Mouse (Mus musculus) lung, embryonic 16.5 days (tissue): ENCODE data around the gene Ppard. TPM values are rescaled to one million over a fixed set of nuclear protein-coding genes. Genes with fewer than 3 reads are reported as not detected.

ENCODE experiments used
- ATAC-seq: fragments of 200-750 bp; cut with Nextera tagmentation; 2 replicates; pipeline ENCODE4 v1.8.0; 2017; ENCODE audit warnings: low read depth, mild to moderate bottlenecking, moderate library complexity
- H3K27ac ChIP-seq: fragments of 300-500 bp; sonication (generic); 2 replicates; pipeline ENCODE4 v1.5.1; 2014; ENCODE audit warnings: mild to moderate bottlenecking, control low read depth, low read length
- H3K27me3 ChIP-seq: fragments of 300-500 bp; sonication (generic); 2 replicates; pipeline ENCODE4 v1.6.1; 2014; ENCODE audit warnings: low read depth, low read length, mixed read lengths; ENCODE audit not compliant: control insufficient read depth, insufficient read depth
- H3K36me3 ChIP-seq: fragments of 300-500 bp; sonication (generic); 2 replicates; pipeline ENCODE4 v1.6.1; 2014; ENCODE audit warnings: low read length; ENCODE audit not compliant: control insufficient read depth, insufficient read depth
- H3K4me1 ChIP-seq: fragments of 300-500 bp; sonication (generic); replicated peaks from 2 replicates; pipeline ENCODE4 v1.6.1; 2014; ENCODE audit warnings: low read length, mixed read lengths; ENCODE audit not compliant: control insufficient read depth, insufficient read depth
- H3K4me2 ChIP-seq: fragments of 300-500 bp; sonication (generic); 2 replicates; pipeline ENCODE4 v1.6.1; 2014; ENCODE audit warnings: low read depth, low read length, control low read depth
- H3K4me3 ChIP-seq: fragments of 300-500 bp; sonication (generic); 2 replicates; pipeline ENCODE4 v1.5.1; 2014; ENCODE audit warnings: mild to moderate bottlenecking, low read length, control low read depth
- H3K9ac ChIP-seq: fragments of 300-500 bp; sonication (generic); 2 replicates; pipeline ENCODE4 v1.6.1; 2014; ENCODE audit warnings: low read length, control low read depth
- H3K9me3 ChIP-seq: fragments of 300-500 bp; sonication (generic); 2 replicates; pipeline ENCODE4 v1.6.1; 2016; ENCODE audit warnings: low read length; ENCODE audit not compliant: control insufficient read depth
- WGBS: fragments of 180-500 bp; shearing (Covaris S2); extraction: QIAGEN DNeasy Blood & Tissue Kit; methylation state at CpG from one replicate; pipeline ENCODE4 v1.1.7; 2014; 5-methylcytosine and 5-hydroxymethylcytosine counted together
- polyA plus RNA-seq: library from polyadenylated mRNA; unstranded; fragments of >200 nt; fragmentation: Nextera tagmentation; extraction: Ambion mirVana; gene quantifications from 2 replicates; pipeline ENCODE4 v1.2.1, GENCODE M21; 2015

The Ppard gene
- polyA plus RNA-seq, 1 experiment from 2014 or later = 2.7 TPM

GRCm38 (mm10) chr17:28234641-28235040 is 2.1 kb downstream of the Ppard start:
- Histone ChIP-seq H3K9me3 (no peaks in the 10 kb centered on the region), H3K9ac (no peak overlapping the region), H3K36me3 (peaks cover 3% of the 10 kb centered on the region; the same call in 1 of the 2 replicates), H3K4me3 (no peak overlapping the region), H3K4me2 (0 out of 2 replicates have a peak overlapping the region, but pooled peaks have one; percentile 13), H3K4me1 (peaks cover 8% of the 10 kb centered on the region), H3K27me3 (no peaks in the 10 kb centered on the region), H3K27ac (no peak overlapping the region)
- WGBS = 78% methylated on average over 5 of the region's 5 CpGs
- no peak for ATAC-seq

- H3K27ac ChIP-seq = no peak overlapping the region
- H3K36me3 ChIP-seq = peaks cover 3% of the 10 kb centered on the region; the same call in 1 of the 2 replicates
- 68% methylated on average over 7 of the region's 7 CpGs for WGBS
- no peak overlapping the region for H3K9ac ChIP-seq
- no peak for ATAC-seq
- no peaks in the 10 kb centered on the region for H3K9me3 ChIP-seq
- no peak overlapping the region for H3K4me3 ChIP-seq
- no peaks in the 10 kb centered on the region for H3K27me3 ChIP-seq
- no peak overlapping the region for H3K4me2 ChIP-seq
- peaks cover 8% of the 10 kb centered on the region for H3K4me1 ChIP-seq
Observed at GRCm38 (mm10) chr17:28235982-28236635, 3.6 kb downstream of the Ppard start.

- Histone ChIP-seq H3K9ac (no peak overlapping the region), H3K27ac (no peak overlapping the region)
- 82% methylated on average over 4 of the region's 4 CpGs for WGBS
Observed at GRCm38 (mm10) chr17:28236636-28237015, 4.1 kb downstream of the Ppard start.

GRCm38 (mm10) chr17:28237362-28237761 is 4.9 kb downstream of the Ppard start:
- no peak overlapping the region for H3K4me3 ChIP-seq
- no peak for ATAC-seq
- no peak overlapping the region for H3K9ac ChIP-seq
- no peaks in the 10 kb centered on the region for H3K27me3 ChIP-seq
- 77% methylated on average over 5 of the region's 5 CpGs for WGBS
- H3K4me1 ChIP-seq = peaks cover 15% of the 10 kb centered on the region
- H3K4me2 ChIP-seq = no peak overlapping the region
- no peak overlapping the region for H3K27ac ChIP-seq
- peaks cover 5% of the 10 kb centered on the region; the same call in 1 of the 2 replicates for H3K36me3 ChIP-seq
- no peaks in the 10 kb centered on the region for H3K9me3 ChIP-seq

More at GRCm38 (mm10) chr17:28236636-28237015, 4.1 kb downstream of the Ppard start:
- Histone ChIP-seq H3K36me3 (peaks cover 5% of the 10 kb centered on the region; the same call in 1 of the 2 replicates), H3K4me2 (no peak overlapping the region), H3K4me3 (no peak overlapping the region), H3K4me1 (peaks cover 10% of the 10 kb centered on the region), H3K27me3 (no peaks in the 10 kb centered on the region), H3K9me3 (no peaks in the 10 kb centered on the region)
- no peak for ATAC-seq

GRCm38 (mm10) chr17:28237874-28238273 is 5.4 kb downstream of the Ppard start:
- no peaks in the 10 kb centered on the region for H3K9me3 ChIP-seq
- H3K4me3 ChIP-seq = no peak overlapping the region
- H3K36me3 ChIP-seq = peaks cover 5% of the 10 kb centered on the region; the same call in 1 of the 2 replicates
- H3K4me1 ChIP-seq = peaks cover 17% of the 10 kb centered on the region
- H3K4me2 ChIP-seq = no peak overlapping the region
- H3K27ac ChIP-seq = no peak overlapping the region
- ATAC-seq = no peak
- 78% methylated on average over 6 of the region's 6 CpGs for WGBS
- no peak overlapping the region for H3K9ac ChIP-seq
- H3K27me3 ChIP-seq = no peaks in the 10 kb centered on the region

- 87% methylated on average over 5 of the region's 5 CpGs for WGBS
- no peak overlapping the region for H3K4me2 ChIP-seq
- no peak overlapping the region for H3K4me3 ChIP-seq
- peaks cover 9% of the 10 kb centered on the region for H3K4me1 ChIP-seq
- no peak overlapping the region for H3K27ac ChIP-seq
- no peak for ATAC-seq
- H3K36me3 ChIP-seq = peaks cover 5% of the 10 kb centered on the region; the same call in 1 of the 2 replicates
- no peaks in the 10 kb centered on the region for H3K9me3 ChIP-seq
- no peak overlapping the region for H3K9ac ChIP-seq
- H3K27me3 ChIP-seq = no peaks in the 10 kb centered on the region
Observed at GRCm38 (mm10) chr17:28240846-28241245, 8.3 kb downstream of the Ppard start.

GRCm38 (mm10) chr17:28242296-28242695 is 9.8 kb downstream of the Ppard start:
- peak; percentile 67 for ATAC-seq
- H3K27ac ChIP-seq = peak overlapping the region; percentile 85

GRCm38 (mm10) chr17:28244214-28244613 is 11.7 kb downstream of the Ppard start:
- no peak for ATAC-seq
- H3K27ac ChIP-seq = no peak overlapping the region
- no peak overlapping the region for H3K4me2 ChIP-seq
- WGBS = 76% methylated on average over 6 of the region's 6 CpGs
- H3K9ac ChIP-seq = no peak overlapping the region
- H3K36me3 ChIP-seq = peaks cover 5% of the 10 kb centered on the region; the same call in 1 of the 2 replicates
- no peak overlapping the region for H3K4me3 ChIP-seq
- peaks cover 20% of the 10 kb centered on the region for H3K4me1 ChIP-seq
- H3K9me3 ChIP-seq = no peaks in the 10 kb centered on the region
- no peaks in the 10 kb centered on the region for H3K27me3 ChIP-seq

More at GRCm38 (mm10) chr17:28242296-28242695, 9.8 kb downstream of the Ppard start:
- no peak overlapping the region for H3K4me2 ChIP-seq
- 62% methylated on average over 6 of the region's 6 CpGs for WGBS
- H3K36me3 ChIP-seq = peaks cover 5% of the 10 kb centered on the region; the same call in 1 of the 2 replicates
- H3K27me3 ChIP-seq = no peaks in the 10 kb centered on the region
- H3K4me3 ChIP-seq = no peak overlapping the region
- peaks cover 14% of the 10 kb centered on the region for H3K4me1 ChIP-seq
- no peaks in the 10 kb centered on the region for H3K9me3 ChIP-seq
- H3K9ac ChIP-seq = 0 out of 2 replicates have a peak overlapping the region, but pooled peaks have one; percentile 6

- peak; percentile 27; the same call in 1 of the 2 replicates for ATAC-seq
- Histone ChIP-seq H3K27me3 (no peaks in the 10 kb centered on the region), H3K27ac (no peak overlapping the region), H3K36me3 (0 out of 2 replicates have a peak, but pooled peaks cover 2% of the 10 kb centered on the region), H3K9me3 (no peaks in the 10 kb centered on the region), H3K4me3 (no peak overlapping the region), H3K9ac (no peak overlapping the region), H3K4me1 (peaks cover 23% of the 10 kb centered on the region), H3K4me2 (no peak overlapping the region)
- WGBS = 20% methylated on average over 6 of the region's 6 CpGs
Observed at GRCm38 (mm10) chr17:28244714-28245113, 12.2 kb downstream of the Ppard start.
